Mouse (Mus musculus) midbrain, postnatal 0 days (tissue): ENCODE data around the gene Lamc1. TPM values are rescaled to one million over a fixed set of nuclear protein-coding genes. Genes with fewer than 3 reads are reported as not detected.

Experiments
- ATAC-seq: fragments of 200-750 bp; cut with Nextera tagmentation; 2 replicates; pipeline ENCODE4 v1.8.0; 2017; ENCODE audit warnings: moderate number of reproducible peaks, mild to moderate bottlenecking, moderate TSS enrichment, moderate library complexity; ENCODE audit not compliant: low FRiP score
- DNase-seq: peaks from one replicate; pipeline ENCODE4 v3.0.0-alpha.2; 2015; ENCODE audit warnings: low spot score
- H3K27ac ChIP-seq: fragments of 300-500 bp; sonication (generic); 2 replicates; pipeline ENCODE4 v1.5.1; 2014; ENCODE audit warnings: low read depth, mild to moderate bottlenecking, low read length, mixed read lengths
- H3K27me3 ChIP-seq: fragments of 300-500 bp; sonication (generic); 2 replicates; pipeline ENCODE4 v1.6.1; 2014; ENCODE audit warnings: low read length, control low read depth, mixed read lengths; ENCODE audit not compliant: insufficient read depth
- H3K36me3 ChIP-seq: fragments of 300-500 bp; sonication (generic); 2 replicates; pipeline ENCODE4 v1.6.1; 2014; ENCODE audit warnings: low read length, control low read depth, mixed read lengths; ENCODE audit not compliant: insufficient read depth
- H3K4me1 ChIP-seq: fragments of 300-500 bp; sonication (generic); 2 replicates; pipeline ENCODE4 v1.6.1; 2014; ENCODE audit warnings: mild to moderate bottlenecking, control low read depth, antibody characterized with exemption, low read length, mixed read lengths; ENCODE audit not compliant: insufficient read depth
- H3K4me2 ChIP-seq: fragments of 300-500 bp; sonication (generic); 2 replicates; pipeline ENCODE4 v1.6.1; 2014; ENCODE audit warnings: low read depth, mild to moderate bottlenecking, low read length, mixed read lengths; ENCODE audit not compliant: poor library complexity, severe bottlenecking
- H3K4me3 ChIP-seq: fragments of 300-500 bp; sonication (generic); 2 replicates; pipeline ENCODE4 v1.5.1; 2014; ENCODE audit warnings: low read depth, mild to moderate bottlenecking, low read length, moderate library complexity
- H3K9ac ChIP-seq: fragments of 300-500 bp; sonication (generic); replicated peaks from 2 replicates; pipeline ENCODE4 v1.6.1; 2014; ENCODE audit warnings: mild to moderate bottlenecking, low read length, moderate library complexity, mixed read lengths; ENCODE audit not compliant: poor library complexity, severe bottlenecking
- H3K9me3 ChIP-seq: fragments of 300-500 bp; sonication (generic); 2 replicates; pipeline ENCODE4 v1.6.1; 2016; ENCODE audit warnings: low read length, control low read depth
- CTCF ChIP-seq: IDR thresholded peaks from 2 replicates; pipeline ENCODE4 v1.5.1; 2016; ENCODE audit warnings: antibody characterized with exemption, mild to moderate bottlenecking
- WGBS: fragments of 180-500 bp; shearing (Covaris S2); extraction: QIAGEN DNeasy Blood & Tissue Kit; methylation state at CpG from one replicate; pipeline ENCODE4 v1.1.7; 2014; 5-methylcytosine and 5-hydroxymethylcytosine counted together
- polyA plus RNA-seq: library from polyadenylated mRNA; unstranded; fragments of >200 nt; fragmentation: Nextera tagmentation; extraction: Ambion mirVana; gene quantifications from 2 replicates; pipeline ENCODE4 v1.2.1, GENCODE M21; 2015
- total RNA-seq: library from RNA; depleted of rRNA; stranded (reverse); fragments of >200 nt; gene quantifications from 2 replicates; pipeline ENCODE4 v1.2.3, GENCODE M21; 2014; rRNA removed

The Lamc1 gene
- total and polyA plus RNA-seq, 2 experiments from 2014 or later, result 11.5 to 40.6 TPM

- Histone ChIP-seq H3K36me3 (no peaks in the 10 kb centered on the region), H3K27ac (no peak overlapping the region), H3K4me1 (no peaks in the 10 kb centered on the region), H3K27me3 (no peaks in the 10 kb centered on the region), H3K9ac (no peak overlapping the region), H3K4me2 (no peak overlapping the region), H3K4me3 (no peak overlapping the region), H3K9me3 (no peaks in the 10 kb centered on the region)
- 31% methylated on average over 9 of the region's 9 CpGs for WGBS
- no peak for TF ChIP-seq CTCF
- DNase-seq (no peak), ATAC-seq (no peak)
Observed at GRCm38 (mm10) chr1:153172291-153172731, 160.3 kb downstream of the Lamc1 start.

DNA sequence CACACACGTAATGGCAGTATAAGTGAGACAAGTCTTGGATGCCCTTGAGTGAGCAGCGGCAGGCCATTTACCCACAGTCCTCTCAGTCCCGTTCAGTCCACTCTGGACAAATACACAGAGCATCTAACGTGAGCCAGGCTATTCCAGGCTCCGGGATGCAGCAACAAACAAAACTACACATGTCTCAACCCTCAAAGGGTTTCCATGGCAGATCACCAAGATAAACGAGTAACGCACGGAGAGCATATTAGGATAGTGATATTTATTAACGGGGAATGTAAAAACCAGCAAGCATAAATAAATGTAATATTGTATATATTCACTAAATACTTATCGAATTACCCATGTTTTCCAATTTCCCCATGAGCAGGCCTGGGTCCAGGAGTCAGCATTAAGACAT is 161.6 kb downstream of the Lamc1 start:
- DNase-seq, result no peak
- no peaks in the 10 kb centered on the region for H3K27me3 ChIP-seq
- H3K4me1 ChIP-seq, result no peaks in the 10 kb centered on the region
- H3K4me3 ChIP-seq, result no peak overlapping the region
- H3K9me3 ChIP-seq, result no peaks in the 10 kb centered on the region
- H3K4me2 ChIP-seq, result no peak overlapping the region
- 77% methylated on average over 10 of the region's 10 CpGs for WGBS
- no peak for ATAC-seq
- no peaks in the 10 kb centered on the region for H3K36me3 ChIP-seq
- TF ChIP-seq CTCF, result no peak
- no peak overlapping the region for H3K27ac ChIP-seq
- H3K9ac ChIP-seq, result no peak overlapping the region

Other genes with a start within 250 kb of the Lamc1 start
- gene Lamc2, start 146.3 kb downstream of the Lamc1 start, total RNA-seq, result 5.1 and 7.6 TPM in 2 replicates
- gene Lamc2, start 146.3 kb downstream of the Lamc1 start, polyA plus RNA-seq, result 4.8 and 5.0 TPM in 2 replicates
- gene Shcbp1l, start 92.4 kb upstream of the Lamc1 start, total RNA-seq, result 0.93 and 2.6 TPM in 2 replicates
- gene Shcbp1l, start 92.4 kb upstream of the Lamc1 start, polyA plus RNA-seq, result 1.2 and 1.3 TPM in 2 replicates
- 53.7 and 134 TPM in 2 replicates for gene Dhx9, start 154.9 kb upstream of the Lamc1 start, total RNA-seq
- gene Dhx9, start 154.9 kb upstream of the Lamc1 start, polyA plus RNA-seq, result 20.3 and 30.0 TPM in 2 replicates
- gene Npl, start 217.3 kb upstream of the Lamc1 start, total RNA-seq, result 8.1 and 11.6 TPM in 2 replicates
- 12.0 and 12.3 TPM in 2 replicates for gene Npl, start 217.3 kb upstream of the Lamc1 start, polyA plus RNA-seq